Mouse (Mus musculus) forebrain, embryonic 14.5 days (tissue): ENCODE results near the gene Slc30a9. TPM values are rescaled to one million over a fixed set of nuclear protein-coding genes. Genes with fewer than 3 reads are reported as not detected.

ENCODE experiments used
- ATAC-seq: fragments of 200-750 bp; cut with Nextera tagmentation; 2 replicates; pipeline ENCODE4 v1.8.0; 2017; ENCODE audit warnings: mild to moderate bottlenecking, moderate library complexity
- DNase-seq: peaks from one replicate; pipeline ENCODE4 v3.0.0-alpha.2; 2015; ENCODE audit warnings: low spot score
- H3K27ac ChIP-seq: fragments of 300-500 bp; sonication (generic); 2 replicates; pipeline ENCODE4 v1.5.1; 2014; ENCODE audit warnings: low read depth, mild to moderate bottlenecking, control low read depth, low read length, moderate library complexity
- H3K27me3 ChIP-seq: fragments of 300-500 bp; sonication (generic); replicated peaks from 2 replicates; pipeline ENCODE4 v1.6.1; 2014; ENCODE audit warnings: low read length, control low read depth, mixed read lengths; ENCODE audit not compliant: control insufficient read depth, insufficient read depth
- H3K36me3 ChIP-seq: fragments of 300-500 bp; sonication (generic); 2 replicates; pipeline ENCODE4 v1.6.1; 2014; ENCODE audit warnings: low read length, control low read depth; ENCODE audit not compliant: control insufficient read depth, insufficient read depth
- H3K4me1 ChIP-seq: fragments of 300-500 bp; sonication (generic); 2 replicates; pipeline ENCODE4 v1.6.1; 2014; ENCODE audit warnings: antibody characterized with exemption, low read length, control low read depth; ENCODE audit not compliant: control insufficient read depth, insufficient read depth
- H3K4me2 ChIP-seq: fragments of 300-500 bp; sonication (generic); 2 replicates; pipeline ENCODE4 v1.6.1; 2014; ENCODE audit warnings: mild to moderate bottlenecking, control low read depth, low read length
- H3K4me3 ChIP-seq: fragments of 300-500 bp; sonication (generic); 2 replicates; pipeline ENCODE4 v1.5.1; 2014; ENCODE audit warnings: low read depth, low read length, control low read depth
- H3K9ac ChIP-seq: fragments of 300-500 bp; sonication (generic); 2 replicates; pipeline ENCODE4 v1.6.1; 2014; ENCODE audit warnings: mild to moderate bottlenecking, low read length, control low read depth, moderate library complexity
- H3K9me3 ChIP-seq: fragments of 300-500 bp; sonication (generic); replicated peaks from 2 replicates; pipeline ENCODE4 v1.6.1; 2016; ENCODE audit warnings: low read length, control low read depth, mixed read lengths; ENCODE audit not compliant: control insufficient read depth
- WGBS: fragments of 180-500 bp; shearing (Covaris S2); extraction: QIAGEN DNeasy Blood & Tissue Kit; methylation state at CpG from one replicate; pipeline ENCODE4 v1.1.7; 2014; 5-methylcytosine and 5-hydroxymethylcytosine counted together
- polyA plus RNA-seq: library from polyadenylated mRNA; unstranded; fragments of >200 nt; fragmentation: Nextera tagmentation; extraction: Ambion mirVana; gene quantifications from 2 replicates; pipeline ENCODE4 v1.2.1, GENCODE M21; 2014

The Slc30a9 gene
- polyA plus RNA-seq, 1 experiment from 2014 or later: 160 TPM

GRCm38 (mm10) chr5:67348949-67349348 lies 42.2 kb downstream of the Slc30a9 start:
- H3K4me1 ChIP-seq: no peaks in the 10 kb centered on the region

GRCm38 (mm10) chr5:67362316-67362715 lies 55.6 kb downstream of the Slc30a9 start:
- H3K4me2 ChIP-seq: no peak overlapping the region
- H3K4me1 ChIP-seq: no peaks in the 10 kb centered on the region
- no peaks in the 10 kb centered on the region for H3K36me3 ChIP-seq
- no peak overlapping the region for H3K9ac ChIP-seq
- H3K27me3 ChIP-seq: no peaks in the 10 kb centered on the region
- no peak for ATAC-seq
- WGBS: 92% methylated on average over 10 of the region's 10 CpGs
- no peaks in the 10 kb centered on the region for H3K9me3 ChIP-seq
- no peak for DNase-seq
- H3K4me3 ChIP-seq: no peak overlapping the region
- H3K27ac ChIP-seq: no peak overlapping the region

More at GRCm38 (mm10) chr5:67348949-67349348, 42.2 kb downstream of the Slc30a9 start:
- no peak overlapping the region for H3K4me2 ChIP-seq
- ATAC-seq: no peak
- peaks cover 61% of the 10 kb centered on the region for H3K36me3 ChIP-seq
- no peak overlapping the region for H3K27ac ChIP-seq
- WGBS: 72% methylated on average over 10 of the region's 10 CpGs
- DNase-seq: peak; percentile 1
- no peaks in the 10 kb centered on the region for H3K27me3 ChIP-seq
- no peaks in the 10 kb centered on the region for H3K9me3 ChIP-seq
- H3K9ac ChIP-seq: no peak overlapping the region
- no peak overlapping the region for H3K4me3 ChIP-seq

GRCm38 (mm10) chr5:67362931-67363330 lies 56.2 kb downstream of the Slc30a9 start:
- 80% methylated on average over 2 of the region's 2 CpGs for WGBS
- ATAC-seq (no peak), DNase-seq (no peak)
- no peak overlapping the region for H3K9ac ChIP-seq
- no peak overlapping the region for H3K27ac ChIP-seq
- no peak overlapping the region for H3K4me2 ChIP-seq
- no peaks in the 10 kb centered on the region for H3K27me3 ChIP-seq
- no peaks in the 10 kb centered on the region for H3K9me3 ChIP-seq
- H3K4me3 ChIP-seq: no peak overlapping the region
- no peaks in the 10 kb centered on the region for H3K4me1 ChIP-seq
- no peaks in the 10 kb centered on the region for H3K36me3 ChIP-seq

GRCm38 (mm10) chr5:67377044-67377621 lies 70.4 kb downstream of the Slc30a9 start:
- DNase-seq: no peak
- Histone ChIP-seq H3K4me3 (no peak overlapping the region), H3K9ac (no peak overlapping the region), H3K27ac (no peak overlapping the region), H3K4me1 (no peaks in the 10 kb centered on the region), H3K4me2 (no peak overlapping the region), H3K27me3 (no peaks in the 10 kb centered on the region), H3K9me3 (no peaks in the 10 kb centered on the region), H3K36me3 (no peaks in the 10 kb centered on the region)
- ATAC-seq: no peak
- WGBS: 89% methylated on average over 8 of the region's 8 CpGs

- DNase-seq: no peak
- H3K4me1 ChIP-seq: no peaks in the 10 kb centered on the region
- H3K27ac ChIP-seq: no peak overlapping the region
- ATAC-seq: peak; percentile 54; the same call in 1 of the 2 replicates
- H3K36me3 ChIP-seq: no peaks in the 10 kb centered on the region
- H3K4me2 ChIP-seq: no peak overlapping the region
- no peak overlapping the region for H3K4me3 ChIP-seq
- WGBS: 46% methylated on average over 2 of the region's 2 CpGs
- H3K9ac ChIP-seq: no peak overlapping the region
- no peaks in the 10 kb centered on the region for H3K9me3 ChIP-seq
- H3K27me3 ChIP-seq: no peaks in the 10 kb centered on the region
These were observed 74.9 kb downstream of the Slc30a9 start for GRCm38 (mm10) chr5:67381690-67382089.

GRCm38 (mm10) chr5:67382556-67382955 lies 75.8 kb downstream of the Slc30a9 start:
- Histone ChIP-seq H3K36me3 (no peaks in the 10 kb centered on the region), H3K27ac (no peak overlapping the region), H3K4me1 (no peaks in the 10 kb centered on the region), H3K9ac (no peak overlapping the region), H3K4me3 (no peak overlapping the region), H3K27me3 (no peaks in the 10 kb centered on the region), H3K9me3 (no peaks in the 10 kb centered on the region), H3K4me2 (no peak overlapping the region)
- DNase-seq: no peak
- no peak for ATAC-seq
- 97% methylated on average over 7 of the region's 7 CpGs for WGBS

GRCm38 (mm10) chr5:67393951-67394350 lies 87.2 kb downstream of the Slc30a9 start:
- Histone ChIP-seq H3K27me3 (no peaks in the 10 kb centered on the region), H3K36me3 (0 out of 2 replicates have a peak, but pooled peaks cover 7% of the 10 kb centered on the region), H3K27ac (no peak overlapping the region), H3K4me1 (no peaks in the 10 kb centered on the region), H3K4me3 (no peak overlapping the region), H3K9me3 (no peaks in the 10 kb centered on the region), H3K9ac (no peak overlapping the region), H3K4me2 (no peak overlapping the region)
- whole genome bisulfite sequencing: 75% methylated on average over 6 of the region's 6 CpGs
- ATAC-seq (peak; percentile 42; the same call in 1 of the 2 replicates), DNase-seq (peak; percentile 69)

- ATAC-seq: no peak
- no peak for DNase-seq
- Histone ChIP-seq H3K27ac (no peak overlapping the region), H3K4me1 (peaks cover 2% of the 10 kb centered on the region; the same call in 1 of the 2 replicates), H3K4me3 (no peak overlapping the region), H3K9me3 (no peaks in the 10 kb centered on the region), H3K4me2 (no peak overlapping the region), H3K9ac (no peak overlapping the region), H3K36me3 (0 out of 2 replicates have a peak, but pooled peaks cover 10% of the 10 kb centered on the region), H3K27me3 (no peaks in the 10 kb centered on the region)
- WGBS: 92% methylated on average over 11 of the region's 11 CpGs
These were observed 88.6 kb downstream of the Slc30a9 start for GRCm38 (mm10) chr5:67395211-67395851.

GRCm38 (mm10) chr5:67397186-67397585 lies 90.4 kb downstream of the Slc30a9 start:
- Histone ChIP-seq H3K36me3 (0 out of 2 replicates have a peak, but pooled peaks cover 10% of the 10 kb centered on the region), H3K9me3 (no peaks in the 10 kb centered on the region), H3K4me1 (peaks cover 4% of the 10 kb centered on the region; the same call in 1 of the 2 replicates), H3K9ac (no peak overlapping the region), H3K4me2 (no peak overlapping the region), H3K4me3 (no peak overlapping the region), H3K27me3 (no peaks in the 10 kb centered on the region), H3K27ac (no peak overlapping the region)
- ATAC-seq (no peak), DNase-seq (no peak)
- 92% methylated on average over 14 of the region's 14 CpGs for WGBS
